Mouse (Mus musculus) forebrain, embryonic 16.5 days (tissue): Measurements from ENCODE around the gene Cux1. TPM values are rescaled to one million over a fixed set of nuclear protein-coding genes. Genes with fewer than 3 reads are reported as not detected.

Experiments used
- ATAC-seq: fragments of 200-750 bp; cut with Nextera tagmentation; 2 replicates; pipeline ENCODE4 v1.8.0; 2017; ENCODE audit warnings: mild to moderate bottlenecking, moderate library complexity
- H3K27ac ChIP-seq: fragments of 300-500 bp; sonication (generic); 2 replicates; pipeline ENCODE4 v1.5.1; 2014; ENCODE audit warnings: low read length, control low read depth
- H3K27me3 ChIP-seq: fragments of 300-500 bp; sonication (generic); replicated peaks from 2 replicates; pipeline ENCODE4 v1.6.1; 2014; ENCODE audit warnings: low read length; ENCODE audit not compliant: control insufficient read depth, insufficient read depth
- H3K36me3 ChIP-seq: fragments of 300-500 bp; sonication (generic); 2 replicates; pipeline ENCODE4 v1.6.1; 2014; ENCODE audit not compliant: control insufficient read depth, insufficient read depth
- H3K4me1 ChIP-seq: fragments of 300-500 bp; sonication (generic); replicated peaks from 2 replicates; pipeline ENCODE4 v1.6.1; 2014; ENCODE audit warnings: low read length; ENCODE audit not compliant: control insufficient read depth, insufficient read depth
- H3K4me2 ChIP-seq: fragments of 300-500 bp; sonication (generic); 2 replicates; pipeline ENCODE4 v1.6.1; 2014; ENCODE audit warnings: mild to moderate bottlenecking, low read length, control low read depth
- H3K4me3 ChIP-seq: fragments of 300-500 bp; sonication (generic); replicated peaks from 2 replicates; pipeline ENCODE4 v1.5.1; 2014; ENCODE audit warnings: mild to moderate bottlenecking, low read length, control low read depth
- H3K9ac ChIP-seq: fragments of 300-500 bp; sonication (generic); replicated peaks from 2 replicates; pipeline ENCODE4 v1.6.1; 2014; ENCODE audit warnings: low read depth, low read length, control low read depth
- H3K9me3 ChIP-seq: fragments of 300-500 bp; sonication (generic); 2 replicates; pipeline ENCODE4 v1.6.1; 2016; ENCODE audit warnings: low read length; ENCODE audit not compliant: control insufficient read depth
- WGBS: fragments of 180-500 bp; shearing (Covaris S2); extraction: QIAGEN DNeasy Blood & Tissue Kit; methylation state at CpG from one replicate; pipeline ENCODE4 v1.1.7; 2014; 5-methylcytosine and 5-hydroxymethylcytosine counted together
- microRNA-seq: library from miRNA; unstranded; fragments of <30 nt; microRNA quantifications from one replicate; pipeline ENCODE4, GENCODE M21; 2017
- polyA plus RNA-seq: library from polyadenylated mRNA; unstranded; fragments of >200 nt; fragmentation: Nextera tagmentation; extraction: Ambion mirVana; gene quantifications from 2 replicates; pipeline ENCODE4 v1.2.1, GENCODE M21; 2015

Cux1 gene
- polyA plus RNA-seq, 1 experiment from 2014 or later = 138 TPM

GRCm38 (mm10) chr5:136198474-136199391, 368.6 kb downstream of the Cux1 start, which contains the start of gene Prkrip1:
Gene Prkrip1 (minus strand): TSS chr5:136198963.
- under 1% methylated on average over 62 of the region's 62 CpGs for WGBS
- H3K36me3 ChIP-seq = peaks cover 12% of the 10 kb centered on the region
- H3K9me3 ChIP-seq = no peaks in the 10 kb centered on the region
- H3K9ac ChIP-seq = peak within 1 kb of the TSS; percentile 88
- peaks cover 14% of the 10 kb centered on the region for H3K4me1 ChIP-seq
- no peaks in the 10 kb centered on the region for H3K27me3 ChIP-seq
- ATAC-seq = peak; percentile 87
- H3K4me2 ChIP-seq = peak within 1 kb of the TSS; percentile 97
- H3K27ac ChIP-seq = peak within 1 kb of the TSS; percentile 91
- peak within 1 kb of the TSS; percentile 73 for H3K4me3 ChIP-seq

Small RNAs within 50 kb of the gene (microRNA-seq; reads per million reads assigned to microRNA genes)
- not detected for gene Mir721

Other genes starting within 250 kb of the Cux1 start
- gene Myl10, start 125.7 kb upstream of the Cux1 start, polyA plus RNA-seq = not detected in 2 replicates